Mouse (Mus musculus) CH12.LX (cell line): ENCODE measurements around the gene Pla2g2c.

Source experiments
- BHLHE40 ChIP-seq: IDR thresholded peaks from 2 replicates; pipeline ENCODE4 v1.6.1; 2011; ENCODE audit warnings: mild to moderate bottlenecking, low read depth, low read length, improper control_type of control experiment
- CTCF ChIP-seq, 2 experiments: IDR thresholded peaks in 1 of 2; conservative IDR thresholded peaks in 1 of 2; 2 replicates each; pipeline ENCODE4 v1.5.1; 2011 to 2012; ENCODE audit warnings: low read depth in 2 of 2, low read length in 2 of 2, improper control_type of control experiment in 1 of 2, inconsistent platforms in 1 of 2, mild to moderate bottlenecking in 1 of 2, moderate library complexity in 1 of 2
- E2F4 ChIP-seq: IDR thresholded peaks from 2 replicates; pipeline ENCODE4 v1.6.1; 2011; ENCODE audit warnings: low read depth, low read length, improper control_type of control experiment; ENCODE audit not compliant: insufficient replicate concordance
- ETS1 ChIP-seq: conservative IDR thresholded peaks from 2 replicates; pipeline ENCODE4 v1.6.1; 2012; ENCODE audit warnings: low read depth, mild to moderate bottlenecking, inconsistent platforms, low read length, improper control_type of control experiment, moderate library complexity
- JUND ChIP-seq: conservative IDR thresholded peaks from 2 replicates; pipeline ENCODE4 v1.6.1; 2011; ENCODE audit warnings: low read depth, low read length, improper control_type of control experiment
- MAFK ChIP-seq: IDR thresholded peaks from 2 replicates; pipeline ENCODE4 v1.6.1; 2011; ENCODE audit warnings: low read length, improper control_type of control experiment; ENCODE audit not compliant: insufficient replicate concordance
- MAZ ChIP-seq: IDR thresholded peaks from 2 replicates; pipeline ENCODE4 v1.6.1; 2012; ENCODE audit warnings: low read depth, mild to moderate bottlenecking, inconsistent platforms, low read length, improper control_type of control experiment, moderate library complexity
- POLR2A ChIP-seq: IDR thresholded peaks from 2 replicates; pipeline ENCODE4 v1.6.1; 2011; ENCODE audit warnings: low read depth, mild to moderate bottlenecking, improper control_type of control experiment, low read length
- POLR2AphosphoS2 ChIP-seq: IDR thresholded peaks from 2 replicates; pipeline ENCODE4 v1.6.1; 2011; ENCODE audit warnings: low read depth, low read length, improper control_type of control experiment
- TCF12 ChIP-seq: IDR thresholded peaks from 2 replicates; pipeline ENCODE4 v1.6.1; 2014; ENCODE audit warnings: low read depth, mild to moderate bottlenecking, inconsistent platforms, low read length, improper control_type of control experiment
- UBTF ChIP-seq: IDR thresholded peaks from 2 replicates; pipeline ENCODE4 v1.6.1; 2012; ENCODE audit warnings: low read depth, mild to moderate bottlenecking, inconsistent platforms, low read length, improper control_type of control experiment, moderate library complexity

GRCm38 (mm10) chr4:138712621-138713020 is 12.0 kb upstream of the Pla2g2c start:
- no peak for TF ChIP-seq POLR2AphosphoS2
- no peak for TF ChIP-seq CTCF (conservative IDR thresholded peaks at IDR 0.05 in 1 of 2, IDR thresholded peaks at IDR 0.05 in 1 of 2; ENCODE audit: low read depth in 2 of 2, low read length in 2 of 2)
- no peak for TF ChIP-seq E2F4
- no peak for TF ChIP-seq POLR2A
- TF ChIP-seq JUND: no peak
- TF ChIP-seq MAFK: no peak
- TF ChIP-seq MAZ: no peak
- no peak for TF ChIP-seq UBTF
- no peak for TF ChIP-seq BHLHE40
- TF ChIP-seq ETS1: no peak
- TF ChIP-seq TCF12: no peak
